Mouse (Mus musculus) liver, embryonic 14.5 days (tissue): ENCODE data around the gene Hk1. TPM values are rescaled to one million over a fixed set of nuclear protein-coding genes. Genes with fewer than 3 reads are reported as not detected.

Source experiments
- ATAC-seq: fragments of 200-750 bp; cut with Nextera tagmentation; 2 replicates; pipeline ENCODE4 v1.8.0; 2017; ENCODE audit warnings: moderate number of reproducible peaks, mild to moderate bottlenecking, moderate library complexity; ENCODE audit not compliant: insufficient read depth
- DNase-seq, 3 experiments: peaks; one replicate each; pipeline ENCODE4 v3.0.0-alpha.2; 2012 to 2013; ENCODE audit warnings: low read depth in 3 of 3, low spot score in 3 of 3
- H3K27ac ChIP-seq: fragments of 300-500 bp; sonication (generic); 2 replicates; pipeline ENCODE4 v1.5.1; 2014; ENCODE audit warnings: moderate library complexity, mild to moderate bottlenecking, control low read depth, inconsistent platforms
- H3K27me3 ChIP-seq: fragments of 300-500 bp; sonication (generic); 2 replicates; pipeline ENCODE4 v1.6.1; 2014; ENCODE audit warnings: mild to moderate bottlenecking, low read length, moderate library complexity; ENCODE audit not compliant: control insufficient read depth, insufficient read depth
- H3K36me3 ChIP-seq: fragments of 300-500 bp; sonication (generic); replicated peaks from 2 replicates; pipeline ENCODE4 v1.6.1; 2014; ENCODE audit warnings: low read depth; ENCODE audit not compliant: control insufficient read depth, insufficient read depth
- H3K4me1 ChIP-seq, 2 experiments: fragments of 200-500 bp in 1 of 2; fragments of 300-500 bp in 1 of 2; sonication (generic) in 1 of 2; replicated peaks; 2 replicates each; pipeline ENCODE4 v1.6.1; 2012 to 2014; ENCODE audit warnings: antibody characterized with exemption in 1 of 2, inconsistent platforms in 1 of 2, low read length in 1 of 2; ENCODE audit not compliant: control insufficient read depth in 2 of 2, insufficient read depth in 2 of 2
- H3K4me2 ChIP-seq: fragments of 300-500 bp; sonication (generic); 2 replicates; pipeline ENCODE4 v1.6.1; 2014; ENCODE audit warnings: low read depth, mild to moderate bottlenecking, control low read depth, moderate library complexity
- H3K4me3 ChIP-seq, 2 experiments: fragments of 200-500 bp in 1 of 2; fragments of 300-500 bp in 1 of 2; sonication (generic) in 1 of 2; 2 replicates each; pipeline ENCODE4 v1.5.1; 2012 to 2014; ENCODE audit warnings: low read depth in 2 of 2, low read length in 2 of 2, mild to moderate bottlenecking in 2 of 2, control low read depth in 1 of 2, inconsistent platforms in 1 of 2, moderate library complexity in 1 of 2; ENCODE audit not compliant: insufficient read depth in 1 of 2
- H3K9ac ChIP-seq: fragments of 300-500 bp; sonication (generic); replicated peaks from 2 replicates; pipeline ENCODE4 v1.6.1; 2014; ENCODE audit warnings: mild to moderate bottlenecking, control low read depth, moderate library complexity
- H3K9me3 ChIP-seq: fragments of 300-500 bp; sonication (generic); 2 replicates; pipeline ENCODE4 v1.6.1; 2016; ENCODE audit warnings: low read length, mixed read lengths; ENCODE audit not compliant: control insufficient read depth
- CTCF ChIP-seq: IDR thresholded peaks from 2 replicates; pipeline ENCODE4 v1.5.1; 2016; ENCODE audit warnings: antibody characterized with exemption, low read depth, control low read depth
- EP300 ChIP-seq: IDR thresholded peaks from 2 replicates; pipeline ENCODE4 v1.6.1; 2016; ENCODE audit warnings: antibody characterized with exemption, low read depth
- WGBS: fragments of 180-500 bp; shearing (Covaris S2); extraction: QIAGEN DNeasy Blood & Tissue Kit; methylation state at CpG from one replicate; pipeline ENCODE4 v1.1.7; 2014; ENCODE audit not compliant: insufficient replicate concordance; 5-methylcytosine and 5-hydroxymethylcytosine counted together
- polyA plus RNA-seq, 2 experiments: library from polyadenylated mRNA; depleted of rRNA in 1 of 2; stranded (reverse) in 1 of 2; unstranded in 1 of 2; fragments of >200 nt; fragmentation: Nextera tagmentation in 1 of 2; extraction: Ambion mirVana in 1 of 2; gene quantifications; 2 replicates each; pipeline versions ENCODE4 v1.2.1 to v1.2.3; 2012 to 2014

Gene Hk1
- polyA plus RNA-seq, 2 experiments = 54.2 to 56.1 TPM

DNA sequence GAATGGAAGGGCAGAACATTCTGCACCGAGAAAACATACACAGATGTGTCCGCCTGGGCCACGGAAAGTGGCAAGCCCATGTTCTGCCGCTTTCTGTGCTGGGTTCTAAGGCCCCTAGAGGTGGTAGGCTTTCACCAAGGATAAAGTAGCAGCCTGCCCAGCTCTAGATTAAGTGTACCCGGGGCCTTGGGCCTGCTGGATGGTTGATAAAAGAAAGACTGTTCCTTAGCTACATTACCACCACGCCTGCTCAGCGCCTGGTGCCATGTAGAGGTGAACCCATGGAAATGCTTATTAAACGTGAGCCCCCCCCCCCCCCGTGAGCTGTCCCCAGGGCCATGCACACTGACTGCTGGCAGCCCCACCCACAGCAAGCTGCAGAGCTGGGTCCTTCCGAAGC, 142.5 kb downstream of the Hk1 start:
- H3K9ac ChIP-seq = peak overlapping the region; percentile 29; the same call in 1 of the 2 replicates
- TF ChIP-seq EP300 (peak; percentile 88), CTCF (peak; percentile 44)
- peaks cover 17 to 32% of the 10 kb centered on the region in 2 experiments for H3K4me1 ChIP-seq
- ATAC-seq = peak; percentile 96
- DNase-seq = peak; percentile 65 to 72 (median 68)
- no peak overlapping the region for H3K4me3 ChIP-seq
- WGBS = 15% methylated on average over 10 of the region's 10 CpGs
- no peaks in the 10 kb centered on the region for H3K27me3 ChIP-seq
- H3K36me3 ChIP-seq = no peaks in the 10 kb centered on the region
- H3K4me2 ChIP-seq = peak overlapping the region; percentile 38
- H3K9me3 ChIP-seq = no peaks in the 10 kb centered on the region
- H3K27ac ChIP-seq = peak overlapping the region; percentile 57

GRCm38 (mm10) chr10:62236165-62236564, 143.5 kb downstream of the Hk1 start:
- Histone ChIP-seq H3K9me3 (no peaks in the 10 kb centered on the region), H3K4me1 (peaks cover 25 to 38% of the 10 kb centered on the region in 2 experiments)

DNA sequence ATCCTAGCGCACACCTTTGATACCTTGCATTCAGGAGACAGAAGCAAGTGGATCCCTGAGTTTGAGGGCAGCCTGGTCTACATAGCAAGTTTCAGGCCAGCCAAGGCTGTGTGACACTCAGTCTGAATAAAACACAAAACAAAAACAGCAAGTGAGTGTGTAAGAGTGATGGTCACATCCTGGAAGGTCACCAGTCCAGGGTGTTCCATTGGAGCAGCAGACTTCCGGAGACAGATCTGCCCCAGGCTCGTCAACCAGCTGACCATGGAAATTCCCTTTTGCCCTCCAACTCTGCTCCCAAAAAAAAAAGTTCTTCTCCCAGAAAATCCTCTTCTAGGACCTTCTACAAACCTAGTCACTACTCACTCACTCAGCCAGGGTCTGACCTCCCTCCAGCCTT, 147.9 kb downstream of the Hk1 start:
- no peak overlapping the region for H3K27ac ChIP-seq
- H3K4me1 ChIP-seq = peaks cover 27 to 28% of the 10 kb centered on the region in 2 experiments
- H3K4me3 ChIP-seq = no peak overlapping the region
- H3K36me3 ChIP-seq = no peaks in the 10 kb centered on the region
- H3K27me3 ChIP-seq = no peaks in the 10 kb centered on the region
- TF ChIP-seq EP300 (no peak), CTCF (no peak)
- DNase-seq = no peak
- H3K9ac ChIP-seq = no peak overlapping the region
- peak overlapping the region; percentile 90 for H3K4me2 ChIP-seq
- ATAC-seq = no peak
- 79% methylated on average over 3 of the region's 3 CpGs for WGBS
- H3K9me3 ChIP-seq = no peaks in the 10 kb centered on the region

More at GRCm38 (mm10) chr10:62236165-62236564, 143.5 kb downstream of the Hk1 start:
- WGBS = 79% methylated on average over 6 of the region's 6 CpGs
- TF ChIP-seq EP300 (no peak), CTCF (no peak)
- H3K9ac ChIP-seq = no peak overlapping the region
- no peak overlapping the region for H3K27ac ChIP-seq
- H3K4me2 ChIP-seq = no peak overlapping the region
- DNase-seq (no peak), ATAC-seq (no peak)
- no peaks in the 10 kb centered on the region for H3K36me3 ChIP-seq
- H3K27me3 ChIP-seq = no peaks in the 10 kb centered on the region
- H3K4me3 ChIP-seq = no peak overlapping the region

GRCm38 (mm10) chr10:62231395-62231732, 148.3 kb downstream of the Hk1 start:
- Histone ChIP-seq H3K27ac (no peak overlapping the region), H3K9ac (no peak overlapping the region), H3K4me2 (peak overlapping the region; percentile 90), H3K4me3 (peak overlapping the region; percentile 36 to 59), H3K4me1 (peaks cover 24 to 25% of the 10 kb centered on the region in 2 experiments), H3K27me3 (no peaks in the 10 kb centered on the region), H3K9me3 (no peaks in the 10 kb centered on the region), H3K36me3 (no peaks in the 10 kb centered on the region)
- DNase-seq (no peak), ATAC-seq (no peak)
- WGBS = 4% methylated on average over 13 of the region's 13 CpGs
- TF ChIP-seq CTCF (no peak), EP300 (no peak)

GRCm38 (mm10) chr10:62230708-62231394, 148.9 kb downstream of the Hk1 start, which contains the start of gene Tspan15:
Gene Tspan15, minus strand, starts transcription at chr10:62231251.
- TF ChIP-seq EP300 (no peak), CTCF (no peak)
- peaks cover 20 to 25% of the 10 kb centered on the region in 2 experiments for H3K4me1 ChIP-seq
- WGBS = 1% methylated on average over 59 of the region's 59 CpGs
- ATAC-seq (peak; percentile 91), DNase-seq (peak; percentile 79 to 83 (median 82))
- H3K4me3 ChIP-seq = peak within 1 kb of the TSS; percentile 56 to 59
- H3K9me3 ChIP-seq = no peaks in the 10 kb centered on the region
- no peaks in the 10 kb centered on the region for H3K36me3 ChIP-seq
- peak within 1 kb of the TSS; percentile 90 for H3K4me2 ChIP-seq
- peak within 1 kb of the TSS; percentile 41; the same call in 1 of the 2 replicates for H3K9ac ChIP-seq
- H3K27ac ChIP-seq = no peak within 1 kb of the TSS
- no peaks in the 10 kb centered on the region for H3K27me3 ChIP-seq
